Mouse (Mus musculus): ENCODE data around the gene Slc16a10. TPM values are rescaled to one million over a fixed set of nuclear protein-coding genes. Genes with fewer than 3 reads are reported as not detected.

The Slc16a10 gene
- polyA plus RNA-seq (2015; fragmentation: Nextera tagmentation; extraction: Ambion mirVana), result 6.4 and 12.8 TPM in 2 replicates

GRCm38 (mm10) chr10:40141864-40142523, at the start of gene Slc16a10:
Gene Slc16a10 (minus strand): TSS chr10:40142258.
- Histone ChIP-seq H3K9me3 (no peaks in the 10 kb centered on the region), H3K9ac (peak within 1 kb of the TSS; percentile 82), H3K27ac (no peak within 1 kb of the TSS), H3K4me2 (peak within 1 kb of the TSS; percentile 81), H3K4me1 (replicated peaks) (peaks cover 8% of the 10 kb centered on the region), H3K27me3 (peaks cover 15% of the 10 kb centered on the region), H3K36me3 (no peaks in the 10 kb centered on the region), H3K4me3 (peak within 1 kb of the TSS; percentile 72)
- WGBS, result under 1% methylated on average over 42 of the region's 76 CpGs
- peak; percentile 99 for ATAC-seq (ENCODE audit: low FRiP score)

- Histone ChIP-seq H3K27me3 (no peaks in the 10 kb centered on the region), H3K4me1 (replicated peaks) (no peaks in the 10 kb centered on the region), H3K27ac (no peak overlapping the region), H3K9me3 (no peaks in the 10 kb centered on the region), H3K36me3 (no peaks in the 10 kb centered on the region), H3K9ac (no peak overlapping the region), H3K4me3 (no peak overlapping the region), H3K4me2 (no peak overlapping the region; the same call in 1 of the 2 replicates)
- ATAC-seq (ENCODE audit: low FRiP score), result no peak
- 64% methylated on average over 22 of the region's 22 CpGs for WGBS
These were observed 49.4 kb upstream of the Slc16a10 start for GRCm38 (mm10) chr10:40191338-40191979.

- Histone ChIP-seq H3K27ac (no peak overlapping the region), H3K9me3 (no peaks in the 10 kb centered on the region), H3K9ac (no peak overlapping the region), H3K36me3 (no peaks in the 10 kb centered on the region), H3K4me2 (no peak overlapping the region), H3K4me1 (replicated peaks) (no peaks in the 10 kb centered on the region), H3K4me3 (no peak overlapping the region), H3K27me3 (no peaks in the 10 kb centered on the region)
- ATAC-seq (ENCODE audit: low FRiP score), result no peak
- 91% methylated on average over 8 of the region's 8 CpGs for WGBS
These were observed 48.8 kb upstream of the Slc16a10 start for GRCm38 (mm10) chr10:40190871-40191270.

- WGBS, result 92% methylated on average over 2 of the region's 2 CpGs
- H3K9me3 ChIP-seq, result no peaks in the 10 kb centered on the region
- H3K4me3 ChIP-seq, result no peak overlapping the region
- H3K36me3 ChIP-seq, result no peaks in the 10 kb centered on the region
- no peaks in the 10 kb centered on the region for H3K27me3 ChIP-seq
- H3K4me2 ChIP-seq, result no peak overlapping the region
- H3K4me1 ChIP-seq (replicated peaks), result no peaks in the 10 kb centered on the region
- ATAC-seq (ENCODE audit: low FRiP score), result no peak
- H3K27ac ChIP-seq, result no peak overlapping the region
- H3K9ac ChIP-seq, result no peak overlapping the region
These were observed 47.6 kb upstream of the Slc16a10 start for GRCm38 (mm10) chr10:40189689-40190088.

- no peak overlapping the region for H3K4me2 ChIP-seq
- no peaks in the 10 kb centered on the region for H3K36me3 ChIP-seq
- no peak overlapping the region for H3K27ac ChIP-seq
- H3K9ac ChIP-seq, result no peak overlapping the region
- H3K4me3 ChIP-seq, result no peak overlapping the region
- no peaks in the 10 kb centered on the region for H3K9me3 ChIP-seq
- no peak for ATAC-seq (ENCODE audit: low FRiP score)
- 79% methylated on average over 3 of the region's 3 CpGs for WGBS
- no peaks in the 10 kb centered on the region for H3K27me3 ChIP-seq
- no peaks in the 10 kb centered on the region for H3K4me1 ChIP-seq (replicated peaks)
These were observed 46.8 kb upstream of the Slc16a10 start for GRCm38 (mm10) chr10:40188831-40189230.

GRCm38 (mm10) chr10:40185956-40186355, 43.9 kb upstream of the Slc16a10 start:
- no peaks in the 10 kb centered on the region for H3K9me3 ChIP-seq
- H3K4me3 ChIP-seq, result no peak overlapping the region
- H3K4me2 ChIP-seq, result no peak overlapping the region
- H3K9ac ChIP-seq, result no peak overlapping the region
- H3K27ac ChIP-seq, result no peak overlapping the region
- H3K4me1 ChIP-seq (replicated peaks), result no peaks in the 10 kb centered on the region
- no peaks in the 10 kb centered on the region for H3K36me3 ChIP-seq
- no peaks in the 10 kb centered on the region for H3K27me3 ChIP-seq
- ATAC-seq (ENCODE audit: low FRiP score), result no peak

- Histone ChIP-seq H3K27me3 (no peaks in the 10 kb centered on the region), H3K4me1 (replicated peaks) (no peaks in the 10 kb centered on the region), H3K36me3 (no peaks in the 10 kb centered on the region), H3K9ac (no peak overlapping the region), H3K27ac (no peak overlapping the region), H3K4me2 (no peak overlapping the region), H3K4me3 (no peak overlapping the region), H3K9me3 (no peaks in the 10 kb centered on the region)
- 94% methylated on average over 2 of the region's 2 CpGs for WGBS
- ATAC-seq (ENCODE audit: low FRiP score), result no peak
These were observed 38.0 kb upstream of the Slc16a10 start for GRCm38 (mm10) chr10:40180011-40180410.

- Histone ChIP-seq H3K4me2 (no peak overlapping the region), H3K4me1 (replicated peaks) (no peaks in the 10 kb centered on the region), H3K9me3 (no peaks in the 10 kb centered on the region), H3K27ac (no peak overlapping the region), H3K27me3 (no peaks in the 10 kb centered on the region), H3K4me3 (no peak overlapping the region), H3K9ac (no peak overlapping the region), H3K36me3 (no peaks in the 10 kb centered on the region)
- WGBS, result 97% methylated on average over 5 of the region's 5 CpGs
- no peak for ATAC-seq (ENCODE audit: low FRiP score)
These were observed 37.1 kb upstream of the Slc16a10 start for GRCm38 (mm10) chr10:40179142-40179541.

GRCm38 (mm10) chr10:40177323-40177962, 35.4 kb upstream of the Slc16a10 start:
- Histone ChIP-seq H3K4me1 (replicated peaks) (no peaks in the 10 kb centered on the region), H3K27me3 (no peaks in the 10 kb centered on the region), H3K27ac (no peak overlapping the region), H3K4me3 (no peak overlapping the region), H3K4me2 (no peak overlapping the region), H3K9ac (no peak overlapping the region), H3K36me3 (no peaks in the 10 kb centered on the region), H3K9me3 (no peaks in the 10 kb centered on the region)
- ATAC-seq (ENCODE audit: low FRiP score), result no peak
- 72% methylated on average over 6 of the region's 6 CpGs for WGBS

GRCm38 (mm10) chr10:40172136-40172535, 30.1 kb upstream of the Slc16a10 start:
- no peak for ATAC-seq (ENCODE audit: low FRiP score)
- Histone ChIP-seq H3K4me3 (no peak overlapping the region), H3K27me3 (no peaks in the 10 kb centered on the region), H3K27ac (no peak overlapping the region), H3K4me2 (no peak overlapping the region), H3K9me3 (no peaks in the 10 kb centered on the region), H3K36me3 (no peaks in the 10 kb centered on the region), H3K9ac (no peak overlapping the region), H3K4me1 (replicated peaks) (peaks cover 3% of the 10 kb centered on the region; the same call in 1 of the 2 replicates)
- 86% methylated on average over 6 of the region's 6 CpGs for WGBS

- Histone ChIP-seq H3K4me3 (no peak overlapping the region), H3K9ac (no peak overlapping the region), H3K27ac (no peak overlapping the region), H3K4me2 (no peak overlapping the region), H3K4me1 (replicated peaks) (peaks cover 3% of the 10 kb centered on the region; the same call in 1 of the 2 replicates), H3K9me3 (no peaks in the 10 kb centered on the region), H3K27me3 (no peaks in the 10 kb centered on the region), H3K36me3 (no peaks in the 10 kb centered on the region)
- ATAC-seq (ENCODE audit: low FRiP score), result no peak
- WGBS, result 70% methylated on average over 6 of the region's 8 CpGs
These were observed 29.2 kb upstream of the Slc16a10 start for GRCm38 (mm10) chr10:40171211-40171610.

GRCm38 (mm10) chr10:40170141-40170558, 28.1 kb upstream of the Slc16a10 start:
- WGBS, result 80% methylated on average over 4 of the region's 4 CpGs
- Histone ChIP-seq H3K27me3 (no peaks in the 10 kb centered on the region), H3K4me3 (no peak overlapping the region), H3K9ac (no peak overlapping the region), H3K9me3 (no peaks in the 10 kb centered on the region), H3K4me2 (no peak overlapping the region), H3K4me1 (replicated peaks) (peaks cover 3% of the 10 kb centered on the region; the same call in 1 of the 2 replicates), H3K27ac (no peak overlapping the region), H3K36me3 (no peaks in the 10 kb centered on the region)
- no peak for ATAC-seq (ENCODE audit: low FRiP score)
